Mouse (Mus musculus): Measurements from ENCODE around the gene Gnao1.

DNA sequence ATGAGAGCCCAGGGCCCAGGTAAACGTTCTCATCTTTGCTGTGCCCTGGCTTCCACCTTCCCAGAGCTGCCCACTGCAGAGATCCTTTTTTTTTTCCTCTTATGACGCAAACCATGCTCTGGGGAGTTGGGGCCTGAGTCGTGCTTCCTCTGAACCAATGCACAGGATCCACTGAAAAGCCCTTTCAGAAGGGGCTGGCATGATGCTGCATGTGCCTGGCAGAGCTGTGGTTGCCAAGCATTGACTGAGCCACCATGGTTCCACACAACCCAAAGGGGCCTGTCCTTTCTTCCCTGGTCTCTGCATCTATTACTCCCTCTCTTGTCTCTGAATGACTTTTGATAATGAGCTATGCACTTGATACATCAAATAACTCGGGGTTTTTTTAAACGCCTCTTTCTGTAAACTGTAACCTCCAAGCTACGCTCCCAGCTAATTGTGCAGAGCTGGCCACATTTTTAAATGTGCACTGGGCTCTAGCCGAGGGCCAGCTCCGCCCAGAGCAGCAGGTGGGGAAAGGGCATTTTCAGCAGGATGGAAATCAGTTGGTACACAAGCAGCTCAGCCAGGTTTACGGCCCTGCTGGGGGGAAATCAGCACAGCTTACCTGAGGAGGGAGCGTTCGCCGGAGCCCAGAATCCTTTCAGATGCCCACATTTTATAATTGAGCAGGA is 110.3 kb downstream of the Gnao1 start:
- TF ChIP-seq CTCF (IDR thresholded peaks at IDR 0.05; ENCODE audit: control insufficient read depth, insufficient read depth, low read length) (no peak), POLR2A (IDR thresholded peaks at IDR 0.05; ENCODE audit: borderline replicate concordance, control insufficient read depth, low read depth, low read length) (no peak)
